Mouse (Mus musculus) MEL (cell line): ENCODE results near the gene Gm28374. TPM values are rescaled to one million over a fixed set of nuclear protein-coding genes. Genes with fewer than 3 reads are reported as not detected.

ENCODE experiments used
- DNase-seq: peaks from one replicate; pipeline ENCODE4 v3.0.0; 2011; ENCODE audit warnings: low read depth, low spot score
- H3K27ac ChIP-seq: 2 replicates; pipeline ENCODE4 v1.5.1; 2012; ENCODE audit warnings: low read depth, mild to moderate bottlenecking, control low read depth, low read length, moderate library complexity; ENCODE audit not compliant: control insufficient read depth
- H3K27me3 ChIP-seq, 2 experiments: fragments of 150-350 bp in 1 of 2; sonication (generic) in 1 of 2; 2 replicates each; pipeline ENCODE4 v1.6.1; 2012; ENCODE audit warnings: low read length in 2 of 2, mild to moderate bottlenecking in 2 of 2, improper control_type of control experiment in 1 of 2, moderate library complexity in 1 of 2; ENCODE audit not compliant: insufficient read depth in 2 of 2, control insufficient read depth in 1 of 2
- H3K36me3 ChIP-seq, 2 experiments: 2 replicates each; pipeline ENCODE4 v1.6.1; 2012 to 2014; ENCODE audit warnings: low read length in 2 of 2, improper control_type of control experiment in 1 of 2, inconsistent platforms in 1 of 2, mild to moderate bottlenecking in 1 of 2; ENCODE audit not compliant: insufficient read depth in 2 of 2, control insufficient read depth in 1 of 2
- H3K4me1 ChIP-seq, 2 experiments: fragments of 150-350 bp in 1 of 2; sonication (generic) in 1 of 2; 2 replicates each; pipeline ENCODE4 v1.6.1; 2012; ENCODE audit warnings: low read length in 2 of 2, improper control_type of control experiment in 1 of 2, mild to moderate bottlenecking in 1 of 2; ENCODE audit not compliant: insufficient read depth in 2 of 2, control insufficient read depth in 1 of 2
- H3K4me3 ChIP-seq, 2 experiments: fragments of 150-350 bp in 1 of 2; sonication (generic) in 1 of 2; 2 replicates each; pipeline ENCODE4 v1.5.1; 2012; ENCODE audit warnings: low read depth in 2 of 2, low read length in 2 of 2, mild to moderate bottlenecking in 2 of 2, moderate library complexity in 2 of 2, control low read depth in 1 of 2, improper control_type of control experiment in 1 of 2; ENCODE audit not compliant: control insufficient read depth in 1 of 2, insufficient read depth in 1 of 2
- H3K79me2 ChIP-seq: 2 replicates; pipeline ENCODE4 v1.6.1; 2012; ENCODE audit warnings: mild to moderate bottlenecking, low read length, moderate library complexity; ENCODE audit not compliant: control insufficient read depth, poor library complexity, insufficient read depth
- H3K9ac ChIP-seq: 2 replicates; pipeline ENCODE4 v1.6.1; 2012; ENCODE audit warnings: low read depth, mild to moderate bottlenecking, control low read depth, low read length, moderate library complexity; ENCODE audit not compliant: control insufficient read depth, poor library complexity, severe bottlenecking
- H3K9me3 ChIP-seq: fragments of 150-350 bp; sonication (generic); replicated peaks from 2 replicates; pipeline ENCODE4 v1.6.1; 2012; ENCODE audit warnings: mild to moderate bottlenecking, low read length, improper control_type of control experiment, moderate library complexity; ENCODE audit not compliant: insufficient read depth
- EP300 ChIP-seq, 2 experiments: IDR thresholded peaks; 2 replicates each; pipeline ENCODE4 v1.6.1; 2011; ENCODE audit warnings: improper control_type of control experiment in 2 of 2, low read length in 2 of 2, low read depth in 1 of 2, mild to moderate bottlenecking in 1 of 2
- GATA1 ChIP-seq: IDR thresholded peaks from 2 replicates; pipeline ENCODE4 v1.6.1; 2011; ENCODE audit warnings: low read depth, low read length, improper control_type of control experiment
- MAFK ChIP-seq: IDR thresholded peaks from 2 replicates; pipeline ENCODE4 v1.6.1; 2011; ENCODE audit warnings: low read depth, mild to moderate bottlenecking, low read length, improper control_type of control experiment, borderline replicate concordance
- MAX ChIP-seq: IDR thresholded peaks from 2 replicates; pipeline ENCODE4 v1.6.1; 2011; ENCODE audit warnings: low read length, improper control_type of control experiment
- MAZ ChIP-seq: IDR thresholded peaks from 2 replicates; pipeline ENCODE4 v1.6.1; 2012; ENCODE audit warnings: low read depth, mild to moderate bottlenecking, inconsistent platforms, low read length, improper control_type of control experiment
- MXI1 ChIP-seq: IDR thresholded peaks from 2 replicates; pipeline ENCODE4 v1.6.1; 2011; ENCODE audit warnings: mild to moderate bottlenecking, low read depth, low read length, improper control_type of control experiment
- MYC ChIP-seq: IDR thresholded peaks from 2 replicates; pipeline ENCODE4 v1.6.1; 2011; ENCODE audit warnings: low read depth, mild to moderate bottlenecking, low read length, improper control_type of control experiment, moderate library complexity
- POLR2AphosphoS5 ChIP-seq: IDR thresholded peaks from 2 replicates; pipeline ENCODE4 v1.6.1; 2012; ENCODE audit warnings: low read depth, borderline replicate concordance, mild to moderate bottlenecking, inconsistent platforms, low read length, moderate library complexity, mixed read lengths
- RCOR1 ChIP-seq: IDR thresholded peaks from 2 replicates; pipeline ENCODE4 v1.6.1; 2012; ENCODE audit warnings: low read depth, mild to moderate bottlenecking, inconsistent platforms, low read length, improper control_type of control experiment
- SMC3 ChIP-seq: IDR thresholded peaks from 2 replicates; pipeline ENCODE4 v1.6.1; 2011; ENCODE audit warnings: low read depth, low read length, improper control_type of control experiment
- TAL1 ChIP-seq: IDR thresholded peaks from 2 replicates; pipeline ENCODE4 v1.6.1; 2012; ENCODE audit warnings: mild to moderate bottlenecking, inconsistent platforms, low read length, moderate library complexity, mixed read lengths
- UBTF ChIP-seq: IDR thresholded peaks from 2 replicates; pipeline ENCODE4 v1.6.1; 2012; ENCODE audit warnings: low read depth, mild to moderate bottlenecking, inconsistent platforms, low read length, improper control_type of control experiment, moderate library complexity, borderline replicate concordance; ENCODE audit not compliant: insufficient read depth
- USF1 ChIP-seq: IDR thresholded peaks from 2 replicates; pipeline ENCODE4 v1.6.1; 2014; ENCODE audit warnings: low read depth, mild to moderate bottlenecking, inconsistent platforms, low read length, improper control_type of control experiment, moderate library complexity
- ZC3H11A ChIP-seq: IDR thresholded peaks from 2 replicates; pipeline ENCODE4 v1.6.1; 2012; ENCODE audit warnings: low read depth, mild to moderate bottlenecking, inconsistent platforms, low read length, improper control_type of control experiment
- ZKSCAN1 ChIP-seq: IDR thresholded peaks from 2 replicates; pipeline ENCODE4 v1.6.1; 2012; ENCODE audit warnings: low read depth, mild to moderate bottlenecking, inconsistent platforms, low read length, improper control_type of control experiment, moderate library complexity
- ZNF384 ChIP-seq: IDR thresholded peaks from 2 replicates; pipeline ENCODE4 v1.6.1; 2012; ENCODE audit warnings: low read depth, mild to moderate bottlenecking, inconsistent platforms, low read length, improper control_type of control experiment
- polyA plus RNA-seq, 2 experiments: library from polyadenylated mRNA; stranded (reverse) in 1 of 2; unstranded in 1 of 2; fragments of >175 nt in 1 of 2; fragments of >200 nt in 1 of 2; gene quantifications; 2 replicates each; pipeline versions ENCODE4 v1.2.1 to v1.2.4; 2012; ENCODE audit warnings: low replicate concordance in 2 of 2, low read depth in 1 of 2; ENCODE audit not compliant: insufficient read length in 2 of 2, insufficient read depth in 1 of 2, missing spikeins in 1 of 2
- total RNA-seq: library from RNA; depleted of rRNA; stranded (reverse); fragments of 300-350 nt; gene quantifications from 2 replicates; pipeline ENCODE4 v1.2.3, GENCODE M21; 2012

Gm28374 gene
- total and polyA plus RNA-seq, 3 experiments: 0.42 to 0.46 TPM; not detected in 1

GRCm38 (mm10) chr19:6040002-6040401, 42.1 kb downstream of the Gm28374 start (continued):
- no peak for TF ChIP-seq ZNF384

GRCm38 (mm10) chr19:6038326-6038725, 43.7 kb downstream of the Gm28374 start:
- H3K27me3 ChIP-seq: no peaks in the 10 kb centered on the region; a peak in 1 of 4 replicates
- TF ChIP-seq ZKSCAN1 (no peak), RCOR1 (no peak), ZC3H11A (no peak)
- no peak overlapping the region for H3K4me3 ChIP-seq
- no peaks in the 10 kb centered on the region for H3K9me3 ChIP-seq
- no peaks in the 10 kb centered on the region for H3K79me2 ChIP-seq
- H3K27ac ChIP-seq: no peak overlapping the region
- H3K4me1 ChIP-seq: peaks cover 0 to 3% of the 10 kb centered on the region in 2 experiments; a peak in 2 of 4 replicates
- DNase-seq: no peak
- H3K9ac ChIP-seq: no peak overlapping the region
- peaks cover 0 to 3% of the 10 kb centered on the region in 2 experiments; a peak in 2 of 4 replicates for H3K36me3 ChIP-seq

- Histone ChIP-seq H3K9ac (no peak overlapping the region), H3K4me1 (peaks cover 0 to 3% of the 10 kb centered on the region in 2 experiments; a peak in 2 of 4 replicates), H3K79me2 (no peaks in the 10 kb centered on the region), H3K27me3 (no peaks in the 10 kb centered on the region; a peak in 1 of 4 replicates), H3K9me3 (no peaks in the 10 kb centered on the region), H3K4me3 (no peak overlapping the region), H3K36me3 (peaks cover 0 to 3% of the 10 kb centered on the region in 2 experiments; a peak in 2 of 4 replicates), H3K27ac (no peak overlapping the region)
- TF ChIP-seq UBTF: no peak
- TF ChIP-seq TAL1: no peak
- TF ChIP-seq GATA1: peak; percentile 42
- TF ChIP-seq POLR2AphosphoS5: no peak
- peak in 1 of 2 experiments; percentile 10; a peak in 1 of 4 replicates for TF ChIP-seq EP300 (IDR thresholded peaks at IDR 0.05; ENCODE audit: low read depth in 1 of 2, low read length in 2 of 2)
- peak; percentile 49; the same call in 1 of the 2 replicates for TF ChIP-seq RCOR1
- peak; percentile 76 for TF ChIP-seq ZNF384
- peak; percentile 38 for DNase-seq
These were observed 44.4 kb downstream of the Gm28374 start for GRCm38 (mm10) chr19:6037695-6038094.

- no peak for DNase-seq
- peaks cover 0 to 3% of the 10 kb centered on the region in 2 experiments; a peak in 3 of 4 replicates for H3K4me1 ChIP-seq
- TF ChIP-seq MAX: no peak
- no peak for TF ChIP-seq MAZ
- no peak for TF ChIP-seq MXI1
- no peak for TF ChIP-seq MYC
- no peak for TF ChIP-seq MAFK
- TF ChIP-seq USF1: no peak
- TF ChIP-seq SMC3: no peak
- no peak for TF ChIP-seq UBTF
- no peak overlapping the region for H3K4me3 ChIP-seq
- H3K79me2 ChIP-seq: no peaks in the 10 kb centered on the region
- no peaks in the 10 kb centered on the region for H3K9me3 ChIP-seq
- no peak overlapping the region for H3K27ac ChIP-seq
- peaks cover 0 to 3% of the 10 kb centered on the region in 2 experiments; a peak in 2 of 4 replicates for H3K36me3 ChIP-seq
- H3K27me3 ChIP-seq: no peaks in the 10 kb centered on the region; a peak in 1 of 4 replicates
- no peak overlapping the region for H3K9ac ChIP-seq
These were observed 46.0 kb downstream of the Gm28374 start for GRCm38 (mm10) chr19:6035966-6036585.
